Mouse (Mus musculus): ENCODE measurements around the gene Nkain2. TPM values are rescaled to one million over a fixed set of nuclear protein-coding genes. Genes with fewer than 3 reads are reported as not detected.
"Not testable (repeated sequence)": the region's sequence is repeated elsewhere in the genome, so short reads cannot be mapped to it uniquely, and the experiment has no call there.

Gene Nkain2
- total and polyA plus RNA-seq, 3 experiments = 0.08 to 0.18 TPM; not detected in 1

- intact Hi-C loops (cut with DNase I) = no loop called here
- Histone ChIP-seq H3K27me3 (ENCODE audit: control insufficient read depth, insufficient read depth, low read length) (no peaks in the 10 kb centered on the region), H3K4me1 (ENCODE audit: control insufficient read depth, insufficient read depth, low read length) (no peaks in the 10 kb centered on the region), H3K36me3 (ENCODE audit: control insufficient read depth, insufficient read depth, low read length) (no peaks in the 10 kb centered on the region), H3K27ac (no peak overlapping the region), H3K9ac (ENCODE audit: low read depth, low read length) (no peak overlapping the region), H3K79me2 (replicated peaks; ENCODE audit: control insufficient read depth, insufficient read depth, low read length) (no peaks in the 10 kb centered on the region), H3K4me3 (no peak overlapping the region)
- WGBS = 73% methylated on average over 2 of the region's 2 CpGs
- DNase-seq = no peak
- no peak for TF ChIP-seq EP300 (IDR thresholded peaks at IDR 0.05; ENCODE audit: insufficient read depth, low read depth, low read length)
Measured at GRCm38 (mm10) chr10:32738989-32739388, 151.3 kb downstream of the Nkain2 start.

- H3K4me1 ChIP-seq (ENCODE audit: control insufficient read depth, insufficient read depth, low read length); intact Hi-C loops (cut with DNase I); DNase-seq; H3K4me3 ChIP-seq; H3K36me3 ChIP-seq (ENCODE audit: control insufficient read depth, insufficient read depth, low read length); H3K9ac ChIP-seq (ENCODE audit: low read depth, low read length); H3K27me3 ChIP-seq (ENCODE audit: control insufficient read depth, insufficient read depth, low read length); H3K27ac ChIP-seq; H3K79me2 ChIP-seq (replicated peaks; ENCODE audit: control insufficient read depth, insufficient read depth, low read length): not testable (repeated sequence)
- WGBS = 53% methylated on average over 1 of the region's 1 CpGs
- TF ChIP-seq CTCF (IDR thresholded peaks at IDR 0.05) = peak; percentile 53
Measured at GRCm38 (mm10) chr10:32706579-32706978, 183.7 kb downstream of the Nkain2 start.

- intact Hi-C loops (cut with DNase I) = no loop called here
- Histone ChIP-seq H3K27me3 (ENCODE audit: control insufficient read depth, insufficient read depth, low read length) (no peaks in the 10 kb centered on the region), H3K4me1 (ENCODE audit: control insufficient read depth, insufficient read depth, low read length) (no peaks in the 10 kb centered on the region), H3K9ac (ENCODE audit: low read depth, low read length) (no peak overlapping the region), H3K36me3 (ENCODE audit: control insufficient read depth, insufficient read depth, low read length) (no peaks in the 10 kb centered on the region), H3K4me3 (no peak overlapping the region), H3K79me2 (replicated peaks; ENCODE audit: control insufficient read depth, insufficient read depth, low read length) (no peaks in the 10 kb centered on the region), H3K27ac (no peak overlapping the region)
- TF ChIP-seq POLR2A (IDR thresholded peaks at IDR 0.05; ENCODE audit: insufficient read depth, low read depth, low read length) (no peak), CTCF (IDR thresholded peaks at IDR 0.05) (no peak), EP300 (IDR thresholded peaks at IDR 0.05; ENCODE audit: insufficient read depth, low read depth, low read length) (no peak)
- 78% methylated on average over 2 of the region's 2 CpGs for WGBS
- no peak for DNase-seq
Measured at GRCm38 (mm10) chr10:32696661-32697060, 193.6 kb downstream of the Nkain2 start.

GRCm38 (mm10) chr10:32684548-32684947, 205.7 kb downstream of the Nkain2 start:
- Histone ChIP-seq H3K36me3 (ENCODE audit: control insufficient read depth, insufficient read depth, low read length) (no peaks in the 10 kb centered on the region), H3K27me3 (ENCODE audit: control insufficient read depth, insufficient read depth, low read length) (no peaks in the 10 kb centered on the region), H3K4me1 (ENCODE audit: control insufficient read depth, insufficient read depth, low read length) (no peaks in the 10 kb centered on the region), H3K79me2 (replicated peaks; ENCODE audit: control insufficient read depth, insufficient read depth, low read length) (no peaks in the 10 kb centered on the region), H3K27ac (no peak overlapping the region), H3K9ac (ENCODE audit: low read depth, low read length) (no peak overlapping the region), H3K4me3 (no peak overlapping the region)
- intact Hi-C loops (cut with DNase I) = no loop called here
- TF ChIP-seq EP300 (IDR thresholded peaks at IDR 0.05; ENCODE audit: insufficient read depth, low read depth, low read length) (no peak), POLR2A (IDR thresholded peaks at IDR 0.05; ENCODE audit: insufficient read depth, low read depth, low read length) (no peak), CTCF (IDR thresholded peaks at IDR 0.05) (no peak)
- no peak for DNase-seq

GRCm38 (mm10) chr10:32640256-32640655, 250.0 kb downstream of the Nkain2 start:
- Histone ChIP-seq H3K27ac (no peak overlapping the region), H3K4me3 (no peak overlapping the region), H3K79me2 (replicated peaks; ENCODE audit: control insufficient read depth, insufficient read depth, low read length) (no peaks in the 10 kb centered on the region), H3K4me1 (ENCODE audit: control insufficient read depth, insufficient read depth, low read length) (no peaks in the 10 kb centered on the region), H3K36me3 (ENCODE audit: control insufficient read depth, insufficient read depth, low read length) (no peaks in the 10 kb centered on the region), H3K9ac (ENCODE audit: low read depth, low read length) (no peak overlapping the region), H3K27me3 (ENCODE audit: control insufficient read depth, insufficient read depth, low read length) (no peaks in the 10 kb centered on the region)
- WGBS = 66% methylated on average over 3 of the region's 3 CpGs
- TF ChIP-seq POLR2A (IDR thresholded peaks at IDR 0.05; ENCODE audit: insufficient read depth, low read depth, low read length) (no peak), CTCF (IDR thresholded peaks at IDR 0.05) (no peak), EP300 (IDR thresholded peaks at IDR 0.05; ENCODE audit: insufficient read depth, low read depth, low read length) (no peak)
- intact Hi-C loops (cut with DNase I) = no loop called here
- no peak for DNase-seq

GRCm38 (mm10) chr10:32639173-32639572, 251.1 kb downstream of the Nkain2 start:
- no peak for DNase-seq
- no peaks in the 10 kb centered on the region for H3K27me3 ChIP-seq (ENCODE audit: control insufficient read depth, insufficient read depth, low read length)
- no peaks in the 10 kb centered on the region for H3K36me3 ChIP-seq (ENCODE audit: control insufficient read depth, insufficient read depth, low read length)
- intact Hi-C loops (cut with DNase I) = no loop called here
- H3K27ac ChIP-seq = no peak overlapping the region
- no peaks in the 10 kb centered on the region for H3K4me1 ChIP-seq (ENCODE audit: control insufficient read depth, insufficient read depth, low read length)
- TF ChIP-seq EP300 (IDR thresholded peaks at IDR 0.05; ENCODE audit: insufficient read depth, low read depth, low read length) (no peak), POLR2A (IDR thresholded peaks at IDR 0.05; ENCODE audit: insufficient read depth, low read depth, low read length) (no peak), CTCF (IDR thresholded peaks at IDR 0.05) (no peak)
- no peak overlapping the region for H3K4me3 ChIP-seq
- H3K9ac ChIP-seq (ENCODE audit: low read depth, low read length) = no peak overlapping the region
- no peaks in the 10 kb centered on the region for H3K79me2 ChIP-seq (replicated peaks; ENCODE audit: control insufficient read depth, insufficient read depth, low read length)

- no peak overlapping the region for H3K27ac ChIP-seq
- no peaks in the 10 kb centered on the region for H3K4me1 ChIP-seq (ENCODE audit: control insufficient read depth, insufficient read depth, low read length)
- no peaks in the 10 kb centered on the region for H3K36me3 ChIP-seq (ENCODE audit: control insufficient read depth, insufficient read depth, low read length)
- no peak overlapping the region for H3K4me3 ChIP-seq
- no peak for DNase-seq
- no peak overlapping the region for H3K9ac ChIP-seq (ENCODE audit: low read depth, low read length)
- H3K27me3 ChIP-seq (ENCODE audit: control insufficient read depth, insufficient read depth, low read length) = no peaks in the 10 kb centered on the region
- no peaks in the 10 kb centered on the region for H3K79me2 ChIP-seq (replicated peaks; ENCODE audit: control insufficient read depth, insufficient read depth, low read length)
- intact Hi-C loops (cut with DNase I) = no loop called here
- WGBS = 82% methylated on average over 2 of the region's 2 CpGs
- TF ChIP-seq POLR2A (IDR thresholded peaks at IDR 0.05; ENCODE audit: insufficient read depth, low read depth, low read length) (no peak), CTCF (IDR thresholded peaks at IDR 0.05) (no peak), EP300 (IDR thresholded peaks at IDR 0.05; ENCODE audit: insufficient read depth, low read depth, low read length) (no peak)
Measured at GRCm38 (mm10) chr10:32631043-32631442, 259.2 kb downstream of the Nkain2 start.

Measured in heart, adult 2 months (tissue).